Mouse (Mus musculus): ENCODE measurements at regions not wholly inside any gene's neighbourhood (a gene's known extent, or its start where the extent isn't known, plus 50 kb on each side); places are given as distances from the start of the nearest gene placed in this dataset.

DNA sequence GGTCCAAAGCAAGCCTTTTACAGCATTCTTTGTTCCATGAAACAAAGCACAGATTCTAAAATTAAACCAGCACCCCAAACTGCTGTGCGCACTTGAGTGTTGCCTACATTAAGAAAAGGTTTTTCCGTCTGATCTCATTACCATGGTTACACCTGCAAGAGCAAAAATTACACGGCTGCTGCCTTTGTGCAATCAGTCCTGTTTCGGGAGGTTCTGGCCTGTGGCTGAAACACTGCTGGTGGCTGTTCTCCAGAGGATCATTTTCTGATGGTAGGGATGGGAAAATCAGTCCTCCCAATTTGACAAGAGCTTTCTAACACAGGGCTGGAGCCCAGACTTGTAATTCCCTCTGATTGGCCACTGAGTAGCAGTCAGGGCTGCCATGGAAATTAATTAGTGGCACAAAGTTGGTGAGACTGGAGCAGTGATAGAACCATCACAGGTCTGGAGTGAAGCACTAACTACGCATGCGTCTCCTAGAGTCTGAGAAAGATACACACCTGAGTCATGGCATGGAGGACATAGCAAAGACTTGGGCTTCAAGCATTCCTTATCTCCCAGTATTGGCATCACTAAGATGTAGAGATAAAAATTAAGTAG is 114.8 kb upstream of the Fam49a start:
- TF ChIP-seq POLR2A (IDR thresholded peaks at IDR 0.05; ENCODE audit: borderline replicate concordance, extremely low read depth, low read depth, low read length) (no peak), CTCF (IDR thresholded peaks at IDR 0.05; ENCODE audit: insufficient read depth, low read length) (no peak)
- WGBS, result 84% methylated on average over 6 of the region's 6 CpGs

GRCm38 (mm10) chr12:12147847-12148246 is 114.1 kb upstream of the Fam49a start:
- no peaks in the 10 kb centered on the region for H3K4me1 ChIP-seq (ENCODE audit: control insufficient read depth, insufficient read depth, low read length)
- no peak for DNase-seq
- no peak for TF ChIP-seq POLR2A (IDR thresholded peaks at IDR 0.05; ENCODE audit: borderline replicate concordance, extremely low read depth, low read depth, low read length)
- TF ChIP-seq CTCF (IDR thresholded peaks at IDR 0.05; ENCODE audit: insufficient read depth, low read length), result no peak
- 57% methylated on average over 3 of the region's 3 CpGs for WGBS
- no peak overlapping the region for H3K4me3 ChIP-seq (replicated peaks; ENCODE audit: extremely low read depth, low read depth, low read length)

More for the DNA sequence above, 114.8 kb upstream of the Fam49a start:
- no peak for DNase-seq
- H3K4me3 ChIP-seq (replicated peaks; ENCODE audit: extremely low read depth, low read depth, low read length), result no peak overlapping the region
- no peaks in the 10 kb centered on the region for H3K4me1 ChIP-seq (ENCODE audit: control insufficient read depth, insufficient read depth, low read length)

GRCm38 (mm10) chr12:12148659-12149399 is 113.1 kb upstream of the Fam49a start:
- TF ChIP-seq CTCF (IDR thresholded peaks at IDR 0.05; ENCODE audit: insufficient read depth, low read length), result no peak
- no peak for TF ChIP-seq POLR2A (IDR thresholded peaks at IDR 0.05; ENCODE audit: borderline replicate concordance, extremely low read depth, low read depth, low read length)
- no peaks in the 10 kb centered on the region for H3K4me1 ChIP-seq (ENCODE audit: control insufficient read depth, insufficient read depth, low read length)
- 46% methylated on average over 3 of the region's 3 CpGs for WGBS
- DNase-seq, result no peak
- H3K4me3 ChIP-seq (replicated peaks; ENCODE audit: extremely low read depth, low read depth, low read length), result no peak overlapping the region

DNA sequence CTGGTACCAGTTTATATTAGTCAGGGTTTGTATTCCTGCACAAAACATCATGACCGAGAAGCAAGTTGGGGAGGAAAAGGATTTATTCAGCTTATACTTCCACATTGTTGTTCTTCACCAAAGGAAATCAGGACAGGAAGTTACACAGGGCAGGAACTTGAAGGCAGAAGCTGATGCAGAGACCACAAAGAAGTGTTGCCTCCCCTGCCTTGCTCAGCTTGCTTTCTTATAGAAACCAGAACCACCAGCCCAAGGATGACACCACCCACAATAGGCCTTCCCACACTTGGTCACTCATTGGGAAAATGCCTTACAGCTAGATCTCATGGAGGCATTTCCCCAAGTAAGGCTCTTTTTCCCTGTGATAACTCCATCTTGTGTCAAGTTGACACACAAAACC is 97.5 kb upstream of the Fam49a start:
- TF ChIP-seq CTCF (IDR thresholded peaks at IDR 0.05; ENCODE audit: insufficient read depth, low read length) (no peak), POLR2A (IDR thresholded peaks at IDR 0.05; ENCODE audit: borderline replicate concordance, extremely low read depth, low read depth, low read length) (no peak)
- 32% methylated on average over 1 of the region's 1 CpGs for WGBS
- no peak for DNase-seq
- H3K4me1 ChIP-seq (ENCODE audit: control insufficient read depth, insufficient read depth, low read length), result no peaks in the 10 kb centered on the region
- no peak overlapping the region for H3K4me3 ChIP-seq (replicated peaks; ENCODE audit: extremely low read depth, low read depth, low read length)

- no peak for TF ChIP-seq POLR2A (IDR thresholded peaks at IDR 0.05; ENCODE audit: borderline replicate concordance, extremely low read depth, low read depth, low read length)
- no peak for TF ChIP-seq CTCF (IDR thresholded peaks at IDR 0.05; ENCODE audit: insufficient read depth, low read length)
- DNase-seq, result no peak
- 80% methylated on average over 2 of the region's 2 CpGs for WGBS
- H3K4me3 ChIP-seq (replicated peaks; ENCODE audit: extremely low read depth, low read depth, low read length), result no peak overlapping the region
- no peaks in the 10 kb centered on the region; the same call in 1 of the 2 replicates for H3K4me1 ChIP-seq (ENCODE audit: control insufficient read depth, insufficient read depth, low read length)
These were observed 91.4 kb upstream of the Fam49a start for GRCm38 (mm10) chr12:12170581-12170980.

- DNase-seq, result no peak
- no peaks in the 10 kb centered on the region; the same call in none of the 2 replicates for H3K4me1 ChIP-seq (ENCODE audit: control insufficient read depth, insufficient read depth, low read length)
- TF ChIP-seq CTCF (IDR thresholded peaks at IDR 0.05; ENCODE audit: insufficient read depth, low read length), result no peak
- TF ChIP-seq POLR2A (IDR thresholded peaks at IDR 0.05; ENCODE audit: borderline replicate concordance, extremely low read depth, low read depth, low read length), result no peak
- H3K4me3 ChIP-seq (replicated peaks; ENCODE audit: extremely low read depth, low read depth, low read length), result no peak overlapping the region
- 51% methylated on average over 6 of the region's 6 CpGs for WGBS
These were observed 89.7 kb upstream of the Fam49a start for GRCm38 (mm10) chr12:12172087-12172823.

- DNase-seq, result peak; percentile 69
- peak overlapping the region; percentile 7 for H3K4me3 ChIP-seq (replicated peaks; ENCODE audit: extremely low read depth, low read depth, low read length)
- TF ChIP-seq CTCF (IDR thresholded peaks at IDR 0.05; ENCODE audit: insufficient read depth, low read length) (peak; percentile 79), POLR2A (IDR thresholded peaks at IDR 0.05; ENCODE audit: borderline replicate concordance, extremely low read depth, low read depth, low read length) (no peak)
- 13% methylated on average over 13 of the region's 13 CpGs for WGBS
- no peaks in the 10 kb centered on the region; the same call in none of the 2 replicates for H3K4me1 ChIP-seq (ENCODE audit: control insufficient read depth, insufficient read depth, low read length)
These were observed 85.3 kb upstream of the Fam49a start for GRCm38 (mm10) chr12:12176331-12177263.

- 86% methylated on average over 6 of the region's 6 CpGs for WGBS
- no peaks in the 10 kb centered on the region; the same call in none of the 2 replicates for H3K4me1 ChIP-seq (ENCODE audit: control insufficient read depth, insufficient read depth, low read length)
- TF ChIP-seq POLR2A (IDR thresholded peaks at IDR 0.05; ENCODE audit: borderline replicate concordance, extremely low read depth, low read depth, low read length) (no peak), CTCF (IDR thresholded peaks at IDR 0.05; ENCODE audit: insufficient read depth, low read length) (no peak)
- no peak for DNase-seq
- H3K4me3 ChIP-seq (replicated peaks; ENCODE audit: extremely low read depth, low read depth, low read length), result no peak overlapping the region
These were observed 84.5 kb upstream of the Fam49a start for GRCm38 (mm10) chr12:12177264-12178043.

Data from lung, adult 2 months (tissue).